ENCODE assay signal across 12 mouse cellular contexts in the genomic region with DNA sequence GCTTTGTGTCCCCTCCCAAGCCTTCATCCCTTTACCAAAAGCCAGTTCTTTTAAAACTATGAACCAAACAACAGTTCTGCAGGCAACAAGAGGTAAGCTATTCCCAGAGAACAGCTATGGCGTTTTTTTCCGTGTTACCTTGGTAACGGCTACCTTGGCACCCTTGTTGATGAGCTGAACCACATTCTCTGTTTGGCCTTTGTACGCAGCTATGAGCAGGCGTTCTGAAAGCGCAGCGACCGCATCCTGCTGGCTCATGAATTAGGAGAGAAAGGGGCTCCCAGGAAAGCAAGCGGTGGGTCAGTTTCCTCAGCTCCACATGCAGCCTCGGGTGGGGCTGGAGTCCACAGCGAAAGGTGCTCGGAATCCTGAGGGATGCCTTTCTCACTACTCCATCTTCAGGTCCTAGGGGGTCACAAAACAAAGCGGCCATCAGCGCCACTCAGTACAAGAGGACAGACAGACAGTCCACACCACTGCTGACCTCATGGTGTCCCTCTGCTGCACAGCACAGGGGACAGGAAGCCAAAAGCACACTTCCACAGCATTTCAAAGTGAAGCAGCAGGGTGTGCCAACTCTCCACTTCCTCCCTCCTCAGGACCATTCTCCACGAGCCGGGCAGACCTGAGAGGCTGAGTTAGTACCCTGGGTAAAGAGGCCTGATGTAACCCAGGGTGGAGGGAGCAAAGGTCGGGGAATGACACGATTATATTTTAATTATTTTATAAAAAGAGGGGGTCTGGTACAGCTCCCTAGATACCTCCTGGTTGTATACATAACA.
DNase-seq lines count a peak whose midpoint lies in the region; ATAC-seq and TF ChIP-seq lines count a peak whose summit lies in the region.
"Had no signal": no experiment of that assay in that cellular context is flagged by ENCODE, and none has a peak within 500 bp of the region (broad histone marks: within the 10 kb centered on the region; RNA-seq: fewer than 3 reads in every experiment).

No protein-coding gene starts in this region.

- no peaks in the 10 kb centered on the region for H3K36me3 ChIP-seq in forebrain, embryonic 11.5 days (ENCODE audit: control insufficient read depth, insufficient read depth, low read length)
- H3K36me3 ChIP-seq in midbrain, embryonic 15.5 days (replicated peaks) = no peaks in the 10 kb centered on the region
- H3K36me3 ChIP-seq in liver, postnatal 0 days (replicated peaks; ENCODE audit: insufficient read depth, low read length) = no peaks in the 10 kb centered on the region
- H3K36me3 ChIP-seq: embryonic facial prominence, embryonic 15.5 days; liver, embryonic 13.5 days had no signal

- TF ChIP-seq POLR2A in brain, embryonic 14.5 days (IDR thresholded peaks at IDR 0.05; ENCODE audit: borderline replicate concordance, extremely low read depth, insufficient read depth, insufficient read length, poor library complexity, severe bottlenecking) = no peak

- H3K4me2 ChIP-seq in forebrain, embryonic 11.5 days (ENCODE audit: low read depth, low read length, severe bottlenecking) = no peak overlapping the region
- peak overlapping the region; percentile 59 for H3K4me2 ChIP-seq in midbrain, embryonic 15.5 days
- H3K4me2 ChIP-seq in liver, postnatal 0 days (ENCODE audit: low read depth, low read length) = no peak overlapping the region
- H3K4me2 ChIP-seq: embryonic facial prominence, embryonic 15.5 days had no signal

- peaks cover 5% of the 10 kb centered on the region; the same call in 1 of the 2 replicates for H3K27me3 ChIP-seq in forebrain, embryonic 11.5 days (ENCODE audit: control insufficient read depth, insufficient read depth, low read length)
- H3K27me3 ChIP-seq in midbrain, embryonic 15.5 days (replicated peaks) = no peaks in the 10 kb centered on the region
- peaks cover 5% of the 10 kb centered on the region; the same call in 1 of the 2 replicates for H3K27me3 ChIP-seq in liver, postnatal 0 days (ENCODE audit: insufficient read depth, low read length)
- H3K27me3 ChIP-seq: embryonic facial prominence, embryonic 15.5 days had no signal

- WGBS in forebrain, embryonic 11.5 days = 64% methylated on average over 18 of the region's 18 CpGs
- 31% methylated on average over 18 of the region's 18 CpGs for WGBS in midbrain, embryonic 15.5 days
- WGBS in liver, postnatal 0 days (ENCODE audit: insufficient replicate concordance) = 72% methylated on average over 18 of the region's 18 CpGs

- peak; percentile 22; the same call in 1 of the 2 replicates for ATAC-seq in forebrain, embryonic 11.5 days (replicated peaks; ENCODE audit: low FRiP score)
- ATAC-seq in midbrain, embryonic 15.5 days (replicated peaks) = peak; percentile 68
- no peak for ATAC-seq in inflammation-experienced regulatory T-cells, adult 6 months
- ATAC-seq in liver, postnatal 0 days = no peak

- no peak for TF ChIP-seq EP300 in liver, postnatal 0 days (IDR thresholded peaks at IDR 0.05; ENCODE audit: low read depth)

- TF ChIP-seq CTCF in brain, embryonic 14.5 days (IDR thresholded peaks at IDR 0.05; ENCODE audit: borderline replicate concordance, extremely low read depth, insufficient read depth, insufficient read length) = no peak
- no peak for TF ChIP-seq CTCF in layer of hippocampus, adult 2 months (conservative IDR thresholded peaks at IDR 0.05)
- TF ChIP-seq CTCF in liver, postnatal 0 days (IDR thresholded peaks at IDR 0.05; ENCODE audit: low read depth) = no peak

- no peak overlapping the region for H3K9ac ChIP-seq in forebrain, embryonic 11.5 days (ENCODE audit: low read length)
- peak overlapping the region; percentile 5 for H3K9ac ChIP-seq in midbrain, embryonic 15.5 days
- no peak overlapping the region for H3K9ac ChIP-seq in liver, postnatal 0 days (replicated peaks)
- H3K9ac ChIP-seq: embryonic facial prominence, embryonic 15.5 days; liver, embryonic 13.5 days had no signal

- H3K27ac ChIP-seq in forebrain, embryonic 11.5 days (ENCODE audit: low read depth, low read length) = no peak overlapping the region
- H3K27ac ChIP-seq in layer of hippocampus, adult 2 months = peak overlapping the region; percentile 95
- H3K27ac ChIP-seq in midbrain, embryonic 15.5 days = peak overlapping the region; percentile 73
- H3K27ac ChIP-seq in liver, postnatal 0 days (ENCODE audit: low read depth) = no peak overlapping the region
- H3K27ac ChIP-seq: embryonic facial prominence, embryonic 15.5 days; liver, embryonic 13.5 days had no signal

- DNase-seq in brain, embryonic 14.5 days (ENCODE audit: low read depth) = peak; percentile 88
- no peak for DNase-seq in forebrain, embryonic 11.5 days (ENCODE audit: low spot score)
- peak; percentile 67 to 70 for DNase-seq in layer of hippocampus, adult 2 months (ENCODE audit: low spot score in 2 of 2)
- DNase-seq in thymus, postnatal 25 days = no peak
- no peak for DNase-seq in liver, postnatal 0 days
- no peak for DNase-seq in spleen, postnatal 10 days (ENCODE audit: low spot score in 2 of 2)
- DNase-seq: heart, adult 11 months; kidney, adult 2 months; liver, embryonic 13.5 days had no signal

- H3K4me1 ChIP-seq in forebrain, embryonic 11.5 days (replicated peaks; ENCODE audit: control insufficient read depth, insufficient read depth, low read length) = peaks cover 30% of the 10 kb centered on the region
- peaks cover 59% of the 10 kb centered on the region for H3K4me1 ChIP-seq in midbrain, embryonic 15.5 days
- H3K4me1 ChIP-seq in liver, postnatal 0 days (ENCODE audit: insufficient read depth) = peaks cover 23% of the 10 kb centered on the region

- H3K4me3 ChIP-seq in forebrain, embryonic 11.5 days (ENCODE audit: low read depth, low read length) = no peak overlapping the region
- H3K4me3 ChIP-seq in layer of hippocampus, adult 2 months = peak overlapping the region; percentile 43
- 0 out of 2 replicates have a peak overlapping the region, but pooled peaks have one; percentile 9 for H3K4me3 ChIP-seq in midbrain, embryonic 15.5 days
- no peak overlapping the region for H3K4me3 ChIP-seq in liver, postnatal 0 days (ENCODE audit: low read depth, low read length)
- H3K4me3 ChIP-seq: embryonic facial prominence, embryonic 15.5 days; liver, embryonic 13.5 days had no signal

- no peaks in the 10 kb centered on the region for H3K9me3 ChIP-seq in forebrain, embryonic 11.5 days (ENCODE audit: control insufficient read depth, low read length)
- no peaks in the 10 kb centered on the region for H3K9me3 ChIP-seq in midbrain, embryonic 15.5 days
- no peaks in the 10 kb centered on the region for H3K9me3 ChIP-seq in liver, postnatal 0 days (ENCODE audit: low read length)
- H3K9me3 ChIP-seq: embryonic facial prominence, embryonic 15.5 days; liver, embryonic 13.5 days had no signal

Comparison
In these comparisons a context has a peak if more than half of its experiments do, and no peak if none do; other contexts are left out.
1. DNase-seq: peak in brain, embryonic 14.5 days (single experiment) and layer of hippocampus, adult 2 months (2 of 2); none in forebrain, embryonic 11.5 days (single experiment), thymus, postnatal 25 days (single experiment), liver, postnatal 0 days (single experiment) and spleen, postnatal 10 days (0 of 2).
2. ATAC-seq: peak in forebrain, embryonic 11.5 days (single experiment) and midbrain, embryonic 15.5 days (single experiment); none in inflammation-experienced regulatory T-cells, adult 6 months (single experiment) and liver, postnatal 0 days (single experiment).
3. H3K27ac ChIP-seq: peak in layer of hippocampus, adult 2 months (single experiment) and midbrain, embryonic 15.5 days (single experiment); none in forebrain, embryonic 11.5 days (single experiment) and liver, postnatal 0 days (single experiment).
4. H3K4me3 ChIP-seq: peak in layer of hippocampus, adult 2 months (single experiment) and midbrain, embryonic 15.5 days (single experiment); none in forebrain, embryonic 11.5 days (single experiment) and liver, postnatal 0 days (single experiment).